Mouse (Mus musculus) stomach, postnatal 0 days (tissue): ENCODE results near the gene Tmem189.

ENCODE experiments used
- CTCF ChIP-seq: IDR thresholded peaks from 2 replicates; pipeline ENCODE4 v1.5.1; 2016; ENCODE audit warnings: antibody characterized with exemption, low read depth, mild to moderate bottlenecking, moderate library complexity
- EP300 ChIP-seq: optimal IDR thresholded peaks from 2 replicates; pipeline ENCODE3; 2016; ENCODE audit warnings: antibody characterized with exemption

GRCm38 (mm10) chr2:167625670-167626069, 64.0 kb downstream of the Tmem189 start:
- TF ChIP-seq CTCF (no peak), EP300 (no peak)
